Mouse (Mus musculus) liver, postnatal 0 days (tissue): ENCODE results near the gene 1110065P20Rik. TPM values are rescaled to one million over a fixed set of nuclear protein-coding genes. Genes with fewer than 3 reads are reported as not detected.

Experiments used
- ATAC-seq: fragments of 200-750 bp; cut with Nextera tagmentation; 2 replicates; pipeline ENCODE4 v1.8.0; 2017; ENCODE audit warnings: mild to moderate bottlenecking, moderate library complexity
- DNase-seq: peaks from one replicate; pipeline ENCODE4 v3.0.0-alpha.2; 2016
- H3K27ac ChIP-seq: fragments of 300-500 bp; sonication (generic); 2 replicates; pipeline ENCODE4 v1.5.1; 2014; ENCODE audit warnings: antibody characterized with exemption, moderate library complexity, mild to moderate bottlenecking, low read depth
- H3K27me3 ChIP-seq: fragments of 300-500 bp; sonication (generic); 2 replicates; pipeline ENCODE4 v1.6.1; 2014; ENCODE audit warnings: low read length, control low read depth, mixed read lengths; ENCODE audit not compliant: insufficient read depth
- H3K36me3 ChIP-seq: fragments of 300-500 bp; sonication (generic); replicated peaks from 2 replicates; pipeline ENCODE4 v1.6.1; 2014; ENCODE audit warnings: mild to moderate bottlenecking, control low read depth, low read length, moderate library complexity, mixed read lengths; ENCODE audit not compliant: insufficient read depth
- H3K4me1 ChIP-seq: fragments of 300-500 bp; sonication (generic); 2 replicates; pipeline ENCODE4 v1.6.1; 2014; ENCODE audit warnings: antibody characterized with exemption, mild to moderate bottlenecking, control low read depth; ENCODE audit not compliant: insufficient read depth
- H3K4me2 ChIP-seq: fragments of 300-500 bp; sonication (generic); 2 replicates; pipeline ENCODE4 v1.6.1; 2014; ENCODE audit warnings: low read depth, mild to moderate bottlenecking, low read length, moderate library complexity, mixed read lengths
- H3K4me3 ChIP-seq: fragments of 300-500 bp; sonication (generic); 2 replicates; pipeline ENCODE4 v1.5.1; 2014; ENCODE audit warnings: low read depth, low read length
- H3K9ac ChIP-seq: fragments of 300-500 bp; sonication (generic); replicated peaks from 2 replicates; pipeline ENCODE4 v1.6.1; 2014; ENCODE audit warnings: mild to moderate bottlenecking, moderate library complexity
- H3K9me3 ChIP-seq: fragments of 300-500 bp; sonication (generic); 2 replicates; pipeline ENCODE4 v1.6.1; 2016; ENCODE audit warnings: mild to moderate bottlenecking, control low read depth, low read length, mixed read lengths
- CTCF ChIP-seq: sonication (generic); IDR thresholded peaks from 2 replicates; pipeline ENCODE4 v1.5.1; 2016; ENCODE audit warnings: antibody characterized with exemption, low read depth
- EP300 ChIP-seq: IDR thresholded peaks from 2 replicates; pipeline ENCODE4 v1.6.1; 2016; ENCODE audit warnings: antibody characterized with exemption, low read depth, mild to moderate bottlenecking
- WGBS: fragments of 180-500 bp; shearing (Covaris S2); extraction: QIAGEN DNeasy Blood & Tissue Kit; methylation state at CpG from one replicate; pipeline ENCODE4 v1.1.7; 2014; ENCODE audit not compliant: insufficient replicate concordance; 5-methylcytosine and 5-hydroxymethylcytosine counted together
- polyA plus RNA-seq: library from polyadenylated mRNA; unstranded; fragments of >200 nt; fragmentation: Nextera tagmentation; extraction: Ambion mirVana; gene quantifications from 2 replicates; pipeline ENCODE4 v1.2.1, GENCODE M21; 2015

Gene 1110065P20Rik
- polyA plus RNA-seq, 1 experiment from 2014 or later = 19.1 TPM

DNA sequence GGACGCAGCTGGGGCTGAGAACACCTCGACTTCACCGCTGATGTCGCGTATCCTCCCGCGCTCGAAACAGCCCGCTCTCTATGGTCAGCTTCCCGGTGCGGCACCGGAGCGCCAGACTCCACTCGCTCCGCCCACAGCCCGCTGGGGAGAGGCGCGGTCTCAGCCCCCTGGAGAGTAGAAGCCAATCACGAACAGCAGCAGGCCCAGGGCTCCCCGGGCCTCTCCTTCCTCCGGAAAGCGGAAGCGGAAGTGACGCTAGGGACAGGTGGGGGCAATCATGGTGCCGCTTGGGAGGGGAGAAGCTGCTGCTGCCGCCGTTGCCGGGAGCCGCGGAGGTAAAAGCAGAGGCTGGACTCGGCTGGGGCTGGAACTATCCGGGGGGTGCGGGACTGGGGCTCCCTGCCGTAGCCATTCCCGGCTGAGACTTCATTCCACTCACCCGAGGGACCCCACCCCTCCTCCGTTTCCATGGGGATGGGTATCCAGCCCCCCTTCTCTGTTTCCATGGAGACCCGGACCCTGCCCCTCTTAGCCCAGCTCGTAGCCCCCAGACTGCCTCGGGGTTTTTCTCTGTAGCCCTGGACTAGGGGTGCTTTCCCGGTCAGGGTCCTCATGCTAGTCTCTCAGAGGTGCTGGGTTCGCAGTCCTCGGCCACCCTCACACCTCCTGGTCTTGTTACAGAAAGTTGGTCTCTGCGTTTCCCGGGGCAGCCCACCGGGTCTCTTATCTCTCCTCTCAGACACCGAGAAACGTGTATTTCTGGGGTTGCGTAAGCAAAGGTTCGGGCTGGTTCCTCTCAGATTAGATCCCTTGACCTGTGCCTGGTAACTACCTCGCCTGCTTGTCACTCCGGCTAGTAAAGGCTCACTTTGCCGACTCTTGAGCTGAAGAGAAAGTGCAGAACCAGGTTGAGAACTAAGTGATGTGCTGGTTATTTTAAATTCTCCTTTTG lies 48.4 kb downstream of the 1110065P20Rik start:
- peaks cover 14% of the 10 kb centered on the region for H3K4me1 ChIP-seq
- no peak for TF ChIP-seq CTCF
- TF ChIP-seq EP300 = peak; percentile 86
- WGBS = under 1% methylated on average over 48 of the region's 53 CpGs
- H3K9ac ChIP-seq = peak overlapping the region; percentile 95
- DNase-seq (peak; percentile 98), ATAC-seq (peak; percentile 99)
- H3K4me3 ChIP-seq = peak overlapping the region; percentile 94
- peak overlapping the region; percentile 99 for H3K27ac ChIP-seq
- no peaks in the 10 kb centered on the region for H3K9me3 ChIP-seq
- no peaks in the 10 kb centered on the region for H3K27me3 ChIP-seq
- H3K4me2 ChIP-seq = peak overlapping the region; percentile 98
- H3K36me3 ChIP-seq = peaks cover 51% of the 10 kb centered on the region

DNA sequence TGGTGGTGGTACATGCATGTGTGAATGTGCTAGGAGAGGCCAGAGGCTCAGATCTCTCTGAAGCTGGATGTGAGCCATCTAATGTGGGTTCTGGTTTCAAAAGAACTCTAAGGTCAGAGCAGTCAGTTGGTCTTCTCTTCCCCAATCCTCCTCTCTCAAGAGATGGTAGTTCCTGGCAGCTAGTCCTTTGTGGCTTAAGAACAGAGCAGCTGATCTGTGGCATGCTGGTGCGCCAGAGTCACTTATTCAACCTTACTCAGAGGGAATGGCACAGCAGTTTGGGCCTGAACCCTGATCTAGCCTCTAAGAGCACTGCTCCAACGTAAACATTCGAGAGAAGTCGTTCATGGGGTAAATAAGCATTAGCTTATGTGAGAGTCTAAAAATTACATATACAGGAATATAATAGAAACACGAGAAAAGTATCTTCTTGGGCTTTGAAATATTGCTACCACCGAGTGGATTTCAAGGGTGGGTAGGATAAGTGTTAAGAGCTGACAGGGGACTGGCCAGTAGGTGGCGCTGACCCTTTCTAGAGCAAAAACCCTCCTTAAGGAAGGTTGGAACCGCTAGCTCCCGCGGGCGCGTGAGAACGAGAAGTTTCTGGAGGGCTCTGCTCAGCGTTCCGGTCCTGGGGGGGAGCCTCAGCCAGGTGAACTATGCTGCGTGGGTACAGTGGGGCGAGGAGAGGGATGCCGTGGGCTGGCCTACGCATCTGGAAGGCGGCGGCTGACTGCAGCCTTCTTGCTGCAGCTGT lies 49.3 kb downstream of the 1110065P20Rik start, which contains the start of gene Mtf1:
Gene Mtf1, plus strand, starts transcription at position 553 of the 757 bp plus-strand sequence.
- Histone ChIP-seq H3K4me2 (peak within 1 kb of the TSS; percentile 98), H3K27ac (peak within 1 kb of the TSS; percentile 99), H3K9me3 (no peaks in the 10 kb centered on the region), H3K27me3 (no peaks in the 10 kb centered on the region), H3K9ac (peak within 1 kb of the TSS; percentile 95), H3K4me3 (peak within 1 kb of the TSS; percentile 94), H3K36me3 (peaks cover 55% of the 10 kb centered on the region), H3K4me1 (peaks cover 14% of the 10 kb centered on the region)
- 5% methylated on average over 20 of the region's 21 CpGs for WGBS
- peak; percentile 91 for DNase-seq
- ATAC-seq = peak; percentile 74
- TF ChIP-seq EP300 (peak; percentile 12; the same call in 1 of the 2 replicates), CTCF (peak; percentile 88)

Other genes starting within 250 kb of the 1110065P20Rik start
- gene 3100002H09Rik, start 240.4 kb downstream of the 1110065P20Rik start, polyA plus RNA-seq = not detected in 2 replicates
- gene Pou3f1, start 194.4 kb downstream of the 1110065P20Rik start, polyA plus RNA-seq = not detected in 2 replicates
- 20.1 and 21.6 TPM in 2 replicates for gene Utp11, start 157.6 kb downstream of the 1110065P20Rik start, polyA plus RNA-seq
- 2.5 and 2.7 TPM in 2 replicates for gene Fhl3, start 150.5 kb downstream of the 1110065P20Rik start, polyA plus RNA-seq
- gene Sf3a3, start 136.4 kb downstream of the 1110065P20Rik start, polyA plus RNA-seq = 37.1 and 37.2 TPM in 2 replicates
- 15.5 and 19.5 TPM in 2 replicates for gene Inpp5b, start 109.3 kb downstream of the 1110065P20Rik start, polyA plus RNA-seq
- 9.1 and 9.8 TPM in 2 replicates for gene Mtf1, start 49.1 kb downstream of the 1110065P20Rik start, polyA plus RNA-seq
- 15.4 and 18.4 TPM in 2 replicates for gene Yrdc, start 517 bp downstream of the 1110065P20Rik start, polyA plus RNA-seq
- gene Maneal, start 11.0 kb upstream of the 1110065P20Rik start, polyA plus RNA-seq = not detected in 2 replicates
- gene Epha10, start 29.7 kb upstream of the 1110065P20Rik start, polyA plus RNA-seq = 0.04 TPM in 1 of 2 replicates, not detected in the other
- gene 9930104L06Rik, start 85.9 kb upstream of the 1110065P20Rik start, polyA plus RNA-seq = 2.4 and 2.6 TPM in 2 replicates
- gene Cdca8, start 88.1 kb upstream of the 1110065P20Rik start, polyA plus RNA-seq = 49.5 and 56.3 TPM in 2 replicates
- 0.41 and 0.86 TPM in 2 replicates for gene Rspo1, start 135.2 kb upstream of the 1110065P20Rik start, polyA plus RNA-seq
- gene Gnl2, start 165.4 kb upstream of the 1110065P20Rik start, polyA plus RNA-seq = 25.8 and 26.7 TPM in 2 replicates
- 0.06 TPM in 1 of 2 replicates, not detected in the other for gene Dnali1, start 214.5 kb upstream of the 1110065P20Rik start, polyA plus RNA-seq
- 10.7 and 10.8 TPM in 2 replicates for gene Snip1, start 215.5 kb upstream of the 1110065P20Rik start, polyA plus RNA-seq
- 15.2 and 16.3 TPM in 2 replicates for gene Meaf6, start 233.9 kb upstream of the 1110065P20Rik start, polyA plus RNA-seq